Mouse (Mus musculus) ZHBTc4 (cell line): Measurements from ENCODE around the gene Fgb.

Source experiments
- DNase-seq: peaks from one replicate; pipeline ENCODE4 v3.0.0-alpha.2; 2011; ENCODE audit warnings: low read depth, low spot score

Gene Fgb

GRCm38 (mm10) chr3:83027546-83028251 lies 22.0 kb downstream of the Fgb start:
- DNase-seq: no peak

GRCm38 (mm10) chr3:83025475-83026301 lies 24.0 kb downstream of the Fgb start, which contains the start of gene Fga:
Gene Fga, plus strand, starts transcription at chr3:83026076.
- no peak for DNase-seq

- DNase-seq: no peak
Measured at GRCm38 (mm10) chr3:83025036-83025435, 24.6 kb downstream of the Fgb start.

- no peak for DNase-seq
Measured at GRCm38 (mm10) chr3:83021176-83021575, 28.5 kb downstream of the Fgb start.

GRCm38 (mm10) chr3:83020387-83020786 lies 29.3 kb downstream of the Fgb start:
- DNase-seq: no peak

- no peak for DNase-seq
Measured at GRCm38 (mm10) chr3:83016236-83016635, 33.4 kb downstream of the Fgb start.

GRCm38 (mm10) chr3:83013951-83014350 lies 35.7 kb downstream of the Fgb start:
- DNase-seq: no peak

GRCm38 (mm10) chr3:83012636-83013035 lies 37.0 kb downstream of the Fgb start:
- DNase-seq: no peak

GRCm38 (mm10) chr3:83011565-83011964 lies 38.1 kb downstream of the Fgb start:
- no peak for DNase-seq

GRCm38 (mm10) chr3:83011136-83011535 lies 38.5 kb downstream of the Fgb start:
- no peak for DNase-seq

- no peak for DNase-seq
Measured at GRCm38 (mm10) chr3:83010291-83010690, 39.4 kb downstream of the Fgb start.

- no peak for DNase-seq
Measured at GRCm38 (mm10) chr3:83007557-83007956, 42.1 kb downstream of the Fgb start, which contains the start of gene Fgg. Gene Fgg, plus strand, starts transcription at chr3:83007724.

- DNase-seq: no peak
Measured at GRCm38 (mm10) chr3:83004801-83005200, 44.9 kb downstream of the Fgb start.

GRCm38 (mm10) chr3:83003068-83003467 lies 46.6 kb downstream of the Fgb start:
- no peak for DNase-seq

- peak; percentile 73 for DNase-seq
Measured at GRCm38 (mm10) chr3:83002191-83002590, 47.5 kb downstream of the Fgb start.

- DNase-seq: no peak
Measured at GRCm38 (mm10) chr3:82999995-83000394, 49.7 kb downstream of the Fgb start.

GRCm38 (mm10) chr3:82998772-82999463 lies 50.7 kb downstream of the Fgb start:
- DNase-seq: peak; percentile 74

- peak; percentile 55 for DNase-seq
Measured at GRCm38 (mm10) chr3:82996656-82997055, 53.0 kb downstream of the Fgb start.

GRCm38 (mm10) chr3:82995368-82995767 lies 54.3 kb downstream of the Fgb start:
- peak; percentile 67 for DNase-seq

- no peak for DNase-seq
Measured at GRCm38 (mm10) chr3:82992956-82993355, 56.7 kb downstream of the Fgb start.

- no peak for DNase-seq
Measured at GRCm38 (mm10) chr3:82991963-82992362, 57.7 kb downstream of the Fgb start.
